Mouse (Mus musculus) ES-CJ7 (cell line): ENCODE data around the gene Trank1.
A peak's percentile ranks its signal among the peaks of the same experiment; 100 is the strongest.

Experiments used
- DNase-seq: peaks from one replicate; pipeline ENCODE4 v3.0.0; 2011; ENCODE audit warnings: low read depth, low spot score

The Trank1 gene

DNA sequence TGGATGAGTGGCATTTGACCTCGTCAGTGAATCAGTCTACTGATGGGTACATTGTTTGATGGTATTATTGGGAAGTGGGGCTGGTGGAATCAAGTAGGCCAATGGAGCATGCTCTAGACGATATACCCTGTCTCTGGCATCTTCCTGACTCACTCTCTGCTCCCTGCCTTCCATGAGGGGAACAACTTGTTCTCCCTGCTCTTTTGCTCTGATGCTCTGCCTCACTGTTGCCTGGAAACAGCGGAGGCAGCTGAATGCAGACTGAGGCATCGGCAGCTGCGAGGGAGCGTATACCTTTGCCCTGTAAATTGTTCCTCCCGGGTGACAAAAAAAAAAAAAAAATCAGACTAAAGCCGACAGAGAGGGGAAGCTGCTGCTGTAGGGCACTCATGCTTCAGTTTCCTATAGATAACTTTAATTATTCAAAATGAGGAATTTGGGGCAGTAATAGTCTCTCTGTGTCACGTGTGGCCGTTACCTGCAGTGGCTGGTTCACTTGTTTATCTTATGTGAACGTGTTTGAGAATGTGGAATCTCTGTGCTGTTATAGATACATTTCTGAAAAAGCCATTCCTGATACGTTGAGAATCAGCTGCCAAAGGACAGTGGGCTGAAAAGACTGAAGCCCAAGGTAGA, 9.2 kb upstream of the Trank1 start:
- DNase-seq, result no peak

DNA sequence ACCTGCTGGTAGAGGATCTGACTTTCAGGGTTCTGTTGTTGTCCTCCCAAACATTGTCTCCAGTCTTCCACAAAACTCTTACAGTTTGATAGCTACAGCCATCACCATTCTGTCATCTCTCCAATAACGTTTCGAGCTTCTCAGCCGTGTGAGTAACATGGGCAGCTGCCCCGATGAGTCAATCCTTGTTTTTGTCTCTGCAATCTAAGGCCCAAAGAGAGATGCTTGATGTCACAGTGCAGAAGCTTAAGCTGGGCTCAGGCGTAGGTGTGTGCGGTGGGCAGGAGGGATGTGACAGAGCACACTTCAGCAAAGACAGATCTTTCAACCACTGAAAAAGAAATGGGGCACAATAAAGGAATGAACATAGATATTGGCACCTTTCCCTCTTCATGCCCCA, 7.5 kb upstream of the Trank1 start:
- DNase-seq, result no peak

DNA sequence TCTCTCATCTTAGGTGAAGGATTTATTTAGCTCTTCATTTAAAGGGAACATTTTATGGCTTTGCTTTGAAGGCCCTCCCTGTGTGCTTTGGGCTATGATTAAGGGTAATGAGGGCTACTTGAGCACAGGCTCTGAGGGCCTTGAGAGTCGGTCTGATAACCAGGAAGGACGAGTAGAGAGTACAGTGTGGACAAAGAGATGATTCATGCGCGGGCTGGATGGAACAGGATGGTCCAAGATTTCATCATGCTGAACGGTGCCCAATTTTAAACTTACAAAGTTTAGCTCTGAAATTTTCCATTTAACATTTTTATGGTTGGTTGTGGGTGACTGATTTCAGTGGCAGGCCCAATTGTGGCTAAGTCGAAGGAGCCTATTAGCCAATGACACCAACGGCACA, 5.4 kb upstream of the Trank1 start:
- DNase-seq, result no peak

DNA sequence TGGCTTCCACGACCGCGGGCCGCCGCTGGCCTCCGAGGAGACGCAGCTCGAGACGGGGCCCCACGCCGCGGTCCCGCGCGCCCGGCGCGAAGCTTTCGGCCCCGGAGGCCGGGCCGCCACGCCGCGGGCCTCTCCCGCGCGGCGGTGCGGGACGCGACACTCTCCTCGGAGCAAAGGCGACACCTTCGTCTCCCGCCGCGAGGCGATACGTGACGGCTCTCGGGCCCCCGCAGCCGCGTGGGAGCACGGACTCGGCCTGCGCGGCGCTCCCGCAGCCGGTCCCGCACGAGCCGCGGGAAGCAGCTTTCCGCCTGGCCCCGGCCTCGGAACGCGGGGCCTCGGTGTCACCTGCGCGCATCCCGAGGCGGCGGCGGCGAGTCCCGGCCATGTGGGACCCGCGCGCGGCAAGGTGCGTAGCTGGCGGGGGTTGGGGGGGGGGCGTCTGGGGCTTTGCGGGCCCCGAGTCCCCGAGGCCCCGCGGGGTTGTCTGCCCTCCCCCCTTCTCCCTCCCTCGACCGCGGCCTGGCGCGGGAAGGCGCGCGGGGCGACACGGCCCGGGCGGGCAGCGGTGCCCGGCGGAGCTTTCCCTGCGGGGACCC, 403 bp downstream of the Trank1 start:
- no peak for DNase-seq

DNA sequence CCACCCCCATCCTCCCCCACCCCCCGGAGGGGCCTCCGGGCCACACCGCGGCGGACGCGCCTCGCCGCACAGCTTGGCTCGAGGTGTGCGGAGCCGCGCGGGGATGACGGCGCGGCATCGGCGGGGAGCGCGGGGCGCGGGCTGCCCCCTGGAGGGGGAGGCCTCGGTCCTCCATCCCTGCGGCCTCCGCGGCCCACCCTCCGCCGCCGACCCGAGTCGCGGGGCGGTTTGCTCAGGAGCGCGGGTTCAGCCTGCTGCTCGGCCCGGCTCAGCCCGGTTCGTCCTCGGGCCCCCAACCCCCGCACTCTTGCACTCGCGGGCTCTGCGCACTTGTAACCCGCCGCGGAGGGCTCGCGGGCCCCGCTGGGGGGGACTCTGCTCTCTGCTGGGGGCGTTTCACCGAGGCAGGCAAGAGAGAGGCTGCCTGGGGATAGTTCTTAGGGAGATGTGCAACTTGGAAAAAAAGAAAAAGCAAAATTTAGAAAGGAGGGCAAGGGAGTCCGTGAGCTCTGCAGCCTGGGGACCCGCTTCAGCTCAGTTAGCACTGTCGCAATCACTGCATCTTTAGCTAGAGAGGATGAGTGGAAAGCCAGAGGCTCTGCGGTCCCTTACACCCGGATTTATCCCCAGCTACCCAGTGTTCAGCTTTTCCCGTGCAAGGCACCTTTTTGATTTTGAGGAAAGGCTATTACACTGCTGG, 1.1 kb downstream of the Trank1 start:
- DNase-seq, result peak; percentile 27

DNA sequence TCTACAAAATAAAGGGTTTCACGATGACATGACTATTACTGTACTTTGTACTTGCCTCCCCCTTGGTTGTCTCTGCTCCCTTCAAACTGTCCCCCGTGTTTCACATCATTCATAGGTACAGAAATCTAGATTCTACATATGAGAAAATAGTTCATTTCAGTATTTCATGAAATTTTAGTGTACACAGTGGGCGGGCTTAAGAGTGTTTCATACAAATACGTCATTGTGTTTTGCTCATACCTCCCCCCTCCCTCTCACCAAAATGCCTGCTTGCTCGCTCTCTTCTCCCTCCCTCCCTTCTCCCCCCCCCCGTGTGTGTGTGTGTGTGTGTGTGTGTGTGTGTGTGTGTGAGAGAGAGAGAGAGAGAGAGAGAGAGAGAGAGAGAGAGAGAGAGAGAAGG, 1.8 kb downstream of the Trank1 start:
- DNase-seq, result no peak

GRCm38 (mm10) chr9:111313793-111314192, 2.3 kb downstream of the Trank1 start:
- no peak for DNase-seq

GRCm38 (mm10) chr9:111314219-111314618, 2.7 kb downstream of the Trank1 start:
- DNase-seq, result peak; percentile 79

GRCm38 (mm10) chr9:111320912-111321311, 9.4 kb downstream of the Trank1 start:
- DNase-seq, result no peak

GRCm38 (mm10) chr9:111324881-111325280, 13.3 kb downstream of the Trank1 start:
- no peak for DNase-seq

DNA sequence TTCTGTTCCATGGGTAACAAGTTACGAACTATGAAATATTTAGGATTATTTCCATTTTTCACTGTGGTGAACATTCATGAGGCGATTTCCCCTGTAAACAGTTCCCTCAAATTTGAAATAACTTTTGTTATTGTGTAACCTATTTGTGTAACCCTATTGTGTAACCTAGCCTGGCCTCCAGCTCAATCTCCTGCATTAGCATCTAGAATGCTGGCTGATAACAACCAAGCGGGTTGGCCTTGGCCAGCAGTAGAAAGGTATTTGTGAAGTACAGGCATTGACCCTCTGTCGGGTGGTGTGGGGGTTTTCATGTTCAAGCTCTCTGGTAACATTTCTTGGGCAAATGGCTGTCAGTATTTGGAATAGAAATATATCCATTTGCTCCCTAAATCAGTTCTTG, 18.3 kb downstream of the Trank1 start:
- DNase-seq, result no peak

DNA sequence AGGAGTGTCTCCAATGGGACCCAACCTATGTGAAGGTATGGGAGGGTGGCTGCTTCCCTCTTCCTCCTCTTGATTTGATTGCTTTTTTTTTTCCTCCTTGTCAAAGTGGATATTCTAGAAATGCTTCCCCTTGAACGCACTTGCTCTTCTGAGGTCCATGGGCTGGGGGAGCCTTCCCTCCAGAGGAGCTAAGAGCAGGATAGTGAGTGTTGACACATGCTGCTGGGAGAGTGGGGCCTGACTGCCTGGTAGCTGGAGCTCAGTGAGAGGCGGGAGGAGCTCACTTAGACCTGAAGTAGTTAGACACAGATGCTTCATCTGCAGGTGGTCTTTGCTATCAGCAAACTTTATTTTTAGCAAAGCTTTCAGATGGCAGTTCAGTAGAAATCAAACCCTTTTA, 22.3 kb downstream of the Trank1 start:
- DNase-seq, result no peak

- DNase-seq, result no peak
Measured at GRCm38 (mm10) chr9:111334555-111335164, 23.1 kb downstream of the Trank1 start.

DNA sequence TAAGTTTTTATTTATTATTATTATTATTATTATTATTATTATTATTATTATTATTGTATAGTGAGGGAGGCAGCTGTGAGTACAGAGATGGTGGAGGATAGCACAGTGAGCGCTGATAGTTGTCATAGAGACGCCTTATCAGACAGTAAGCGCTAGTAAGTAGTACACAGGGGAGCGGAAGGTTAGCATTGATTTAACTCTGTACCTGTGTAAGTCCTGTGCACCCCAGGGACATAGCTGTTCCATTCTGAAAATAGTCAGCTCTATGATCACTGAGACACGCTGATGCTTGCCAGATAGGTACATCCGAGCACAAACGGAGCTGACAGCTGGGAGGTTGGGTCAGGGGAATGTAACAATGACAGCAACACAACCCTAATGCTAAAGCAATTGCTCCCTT, 39.7 kb downstream of the Trank1 start:
- DNase-seq, result no peak

GRCm38 (mm10) chr9:111351641-111352040, 40.1 kb downstream of the Trank1 start:
- DNase-seq, result no peak

DNA sequence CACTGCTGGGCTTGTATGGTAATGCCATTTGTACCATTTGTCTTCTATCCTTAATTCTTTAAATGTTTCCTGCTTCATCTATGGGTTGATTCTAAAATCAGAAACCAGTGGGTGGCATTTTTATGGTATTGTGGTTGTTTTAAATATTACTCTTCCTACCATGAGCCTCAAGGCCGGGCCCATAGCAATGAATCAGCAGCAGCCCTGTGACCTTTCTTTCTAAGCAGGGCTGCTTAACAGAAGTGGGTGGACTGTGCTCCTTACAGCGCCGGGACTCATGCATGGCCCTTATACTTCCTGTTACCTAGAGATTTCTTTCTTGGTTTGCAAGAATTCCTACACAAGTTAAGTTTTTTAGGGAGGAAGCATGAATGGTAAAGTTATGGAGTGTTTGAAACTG, 41.1 kb downstream of the Trank1 start:
- no peak for DNase-seq

GRCm38 (mm10) chr9:111355041-111355440, 43.5 kb downstream of the Trank1 start:
- no peak for DNase-seq

DNA sequence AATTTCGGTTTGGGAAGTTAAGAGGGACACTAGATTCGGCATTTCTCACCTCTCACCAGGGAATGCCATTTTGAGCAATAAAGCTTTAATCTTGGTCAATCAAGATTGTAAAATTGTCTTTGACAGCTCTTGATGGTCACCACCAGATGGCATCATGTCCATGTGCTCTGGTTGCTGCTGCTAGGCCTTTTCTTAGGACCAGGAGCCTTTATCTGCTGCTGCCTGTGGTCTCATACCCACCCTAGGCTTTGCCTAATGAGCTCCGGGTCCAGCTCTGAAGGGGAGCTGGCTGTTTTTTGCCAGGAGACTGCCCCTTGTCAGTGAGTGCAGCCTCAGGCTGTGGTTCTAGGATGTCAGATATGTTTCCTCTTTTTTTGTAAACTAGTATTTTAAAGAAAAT, 44.8 kb downstream of the Trank1 start:
- DNase-seq, result peak; percentile 53

DNA sequence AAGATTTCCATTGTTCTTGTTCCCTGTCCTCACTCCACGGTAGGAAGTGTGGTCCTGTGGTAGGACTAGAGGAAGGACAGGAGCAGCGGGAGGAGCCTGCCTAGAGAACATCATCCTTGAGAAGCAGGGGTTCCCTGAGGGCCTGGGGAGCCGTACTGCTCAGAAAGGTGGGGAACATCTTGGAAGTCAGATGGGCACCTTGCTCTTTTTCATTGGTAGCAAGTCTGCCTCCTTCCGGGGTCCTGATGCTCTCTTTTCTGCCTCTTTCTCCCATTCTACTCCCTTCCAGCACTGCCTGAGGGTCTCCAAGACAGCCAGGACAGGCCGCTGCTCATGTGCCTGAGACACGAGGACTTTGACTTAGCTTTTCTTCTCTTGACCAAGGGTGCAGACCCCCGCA, 52.1 kb downstream of the Trank1 start:
- DNase-seq, result no peak

GRCm38 (mm10) chr9:111367713-111368112, 56.2 kb downstream of the Trank1 start:
- DNase-seq, result no peak

DNA sequence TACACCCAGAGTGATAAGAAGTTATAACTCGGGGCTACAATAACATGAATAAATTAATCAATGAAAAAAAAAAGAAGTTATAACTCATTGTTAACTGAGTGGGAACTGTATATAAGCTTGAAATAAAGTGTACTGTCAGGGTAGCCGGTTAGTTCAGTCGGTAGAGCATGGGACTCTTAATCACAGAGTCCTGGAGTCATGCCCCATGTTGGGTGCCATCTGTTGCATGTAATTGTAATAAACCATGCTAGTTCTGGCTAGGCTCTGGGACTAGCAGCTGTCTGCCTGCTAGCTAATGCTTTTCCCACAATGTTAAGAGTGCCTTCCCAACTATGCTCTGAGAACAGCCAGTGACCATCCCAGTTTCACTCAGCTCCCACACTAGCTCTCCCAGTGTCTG, 60.5 kb downstream of the Trank1 start:
- DNase-seq, result no peak

GRCm38 (mm10) chr9:111377868-111378267, 66.3 kb downstream of the Trank1 start:
- no peak for DNase-seq
